Mouse (Mus musculus) bone marrow macrophage, adult 2 months (primary cell): ENCODE measurements around the gene 1700025C18Rik.

Source experiments
- CTCF ChIP-seq: IDR thresholded peaks from 2 replicates; pipeline ENCODE4 v1.5.1; 2012; ENCODE audit warnings: low read depth, mild to moderate bottlenecking, low read length, moderate library complexity
- POLR2A ChIP-seq: IDR thresholded peaks from 2 replicates; pipeline ENCODE4 v1.6.1; 2012; ENCODE audit warnings: mild to moderate bottlenecking, low read depth, low read length, borderline replicate concordance

GRCm38 (mm10) chr2:165129189-165129588, 38.6 kb upstream of the 1700025C18Rik start:
- TF ChIP-seq POLR2A (no peak), CTCF (no peak)
